Mouse (Mus musculus) left cerebral cortex, adult 11 months (tissue): ENCODE measurements around the gene Nfix.
A peak's percentile ranks its signal among the peaks of the same experiment; 100 is the strongest.

ENCODE experiments used
- DNase-seq: peaks from one replicate; pipeline ENCODE4 v3.0.0; 2022; ENCODE audit warnings: low spot score

Gene Nfix

DNA sequence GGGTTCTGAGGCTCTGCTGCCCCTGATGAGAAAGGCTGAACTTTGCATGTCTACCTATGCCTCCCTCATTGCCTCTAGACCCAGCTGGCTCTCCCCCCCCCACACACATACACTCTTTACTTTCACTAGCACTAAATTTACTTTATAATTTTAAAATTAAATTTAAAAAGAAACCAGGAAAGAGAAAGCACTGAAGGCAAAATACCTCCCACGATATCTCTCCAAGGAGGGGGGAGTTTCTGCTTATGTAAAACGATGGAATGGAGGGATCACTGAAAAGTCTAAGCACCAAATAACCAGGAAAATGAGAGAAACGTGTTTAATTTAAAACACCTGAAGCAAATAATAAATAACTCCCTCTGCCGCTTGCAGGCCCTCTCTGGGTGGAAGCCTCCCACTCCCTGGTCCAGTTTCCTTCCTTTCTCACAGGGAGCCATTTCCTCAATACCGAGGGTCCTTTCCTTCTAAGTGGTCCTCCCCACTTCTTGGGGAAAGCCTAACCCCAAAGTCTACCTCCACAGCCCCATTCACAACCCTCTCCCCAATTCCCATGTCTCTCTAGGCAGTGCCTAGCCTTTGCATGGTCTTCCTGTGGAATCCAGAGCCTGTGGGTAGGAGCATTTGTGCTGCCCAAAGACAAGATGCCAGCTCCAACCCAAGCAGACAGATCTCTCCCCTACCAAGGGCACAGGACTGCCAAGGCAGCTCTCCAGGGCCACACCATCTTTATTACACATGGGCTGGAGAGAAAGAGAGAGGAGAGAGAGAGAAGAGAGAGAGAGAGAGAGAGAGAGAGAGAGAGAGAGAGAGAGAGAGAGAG, 18.2 kb downstream of the Nfix start:
- DNase-seq = no peak

DNA sequence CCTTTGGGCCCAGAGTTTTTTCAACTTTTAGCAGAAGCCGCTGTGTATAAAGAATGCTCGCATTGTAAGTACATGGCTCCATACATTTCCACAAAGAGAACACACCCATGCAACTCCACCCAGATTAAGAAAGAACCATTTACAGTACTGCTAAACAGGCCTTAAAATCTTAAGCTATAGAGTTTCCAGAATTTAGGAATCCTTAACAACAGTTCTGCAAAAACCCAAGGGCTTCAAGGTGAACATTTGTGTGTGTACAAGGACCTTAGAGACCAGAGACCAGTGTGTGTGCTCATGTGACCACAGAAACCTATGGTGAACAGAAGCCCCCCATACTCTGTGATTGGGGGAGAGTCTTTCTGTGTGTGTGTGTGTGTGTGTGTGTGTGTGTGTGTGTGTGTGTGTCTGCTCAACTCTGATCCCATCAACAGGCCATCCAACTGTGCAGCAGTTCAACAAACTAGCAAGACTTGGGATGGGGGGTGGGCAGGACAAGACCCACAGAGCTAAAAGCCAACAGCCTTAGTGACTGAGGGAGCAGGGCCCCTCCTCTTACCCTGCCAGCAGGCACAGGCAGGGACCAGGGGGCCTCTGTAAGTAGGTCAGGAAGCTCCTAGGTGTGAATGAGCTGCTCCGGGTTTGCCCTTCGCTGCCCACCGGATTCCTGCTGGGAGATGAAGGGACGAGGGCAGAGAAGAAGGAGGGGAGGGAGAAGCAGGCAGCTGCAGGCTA, 19.0 kb downstream of the Nfix start:
- no peak for DNase-seq

DNA sequence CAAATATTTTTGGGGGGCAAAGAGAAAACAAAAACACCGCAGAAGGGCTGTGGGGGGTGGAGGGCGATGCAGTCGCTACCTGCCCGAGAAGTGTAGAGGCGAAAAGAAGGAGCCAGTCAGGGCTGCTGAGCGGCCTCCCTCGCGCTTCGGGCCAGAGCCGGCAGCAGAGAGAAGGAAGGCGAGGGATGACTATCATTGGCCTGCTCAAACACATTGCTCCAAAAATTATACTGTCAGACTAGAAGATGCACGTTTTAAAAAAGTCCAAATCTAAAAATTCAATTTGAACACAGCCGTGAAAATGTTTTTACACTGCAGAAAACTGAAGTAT, 20.0 kb downstream of the Nfix start:
- no peak for DNase-seq

DNA sequence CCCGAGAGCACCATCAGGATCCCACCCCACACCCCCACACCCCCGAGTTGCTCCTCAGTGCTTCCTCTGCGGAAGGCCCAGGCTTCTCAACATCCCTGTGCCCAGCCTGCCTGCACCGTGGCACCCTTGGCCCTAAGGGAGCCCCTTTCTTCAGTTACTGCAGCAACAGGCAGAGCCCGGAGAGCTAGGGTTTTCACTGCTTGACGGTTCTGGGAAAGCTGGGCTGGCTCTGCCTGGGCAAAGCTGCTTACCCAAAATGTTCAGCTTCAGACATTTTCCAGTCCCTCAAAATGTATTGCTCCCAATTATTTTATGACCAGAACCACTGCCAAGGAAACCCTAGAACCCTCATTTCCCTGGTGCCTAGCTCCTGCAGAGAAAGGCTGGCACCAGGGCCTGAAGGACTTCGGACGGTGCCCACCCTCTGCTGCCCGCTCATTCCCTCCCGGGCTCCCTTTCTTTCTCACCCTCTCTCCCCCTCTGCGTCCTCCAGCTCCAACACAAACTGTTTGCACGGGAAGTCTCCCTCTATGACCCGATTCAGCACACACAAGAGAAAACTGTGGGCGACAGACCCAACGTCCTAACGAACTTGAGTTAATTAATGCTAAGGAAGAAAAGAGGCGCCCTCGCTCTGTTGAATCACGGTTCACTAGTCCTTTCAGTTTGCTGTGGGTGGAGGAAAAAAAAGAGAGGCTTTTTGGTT, 20.5 kb downstream of the Nfix start:
- DNase-seq = no peak

DNA sequence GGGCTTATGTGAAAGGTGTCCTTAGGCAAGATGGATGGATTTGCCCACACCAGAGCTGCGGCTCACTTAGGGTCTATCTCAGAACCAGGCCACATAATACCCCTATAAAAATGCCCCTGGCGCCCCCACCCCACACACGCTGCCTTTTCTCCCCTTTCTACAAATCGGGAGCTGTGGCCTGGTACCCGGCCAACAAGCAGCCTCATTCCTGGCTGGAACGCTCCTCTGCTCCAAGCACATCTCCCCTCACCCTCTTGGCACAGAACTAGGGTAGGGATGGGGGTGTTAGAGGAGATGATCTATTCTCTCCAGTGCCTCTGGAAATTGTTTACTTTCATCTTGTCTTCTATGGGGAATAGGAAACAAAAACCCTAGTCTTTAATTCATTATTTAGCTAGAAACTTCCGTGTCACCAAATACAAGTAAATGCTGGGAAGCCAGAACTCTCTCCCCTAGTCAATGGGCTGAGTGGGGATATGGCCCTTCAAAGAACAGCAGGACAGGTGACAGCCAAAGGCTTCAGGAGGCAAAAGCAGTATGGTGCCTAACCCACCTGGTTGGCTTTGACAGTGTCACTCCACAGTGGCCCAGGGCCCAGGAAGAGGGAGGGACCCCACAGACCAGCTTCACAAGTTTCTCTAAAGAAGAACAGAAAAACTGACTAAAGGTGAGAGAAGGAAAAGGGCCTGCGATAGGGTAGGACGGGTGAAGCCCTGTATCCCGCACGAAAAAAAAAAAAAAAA, 21.3 kb downstream of the Nfix start:
- DNase-seq = no peak

DNA sequence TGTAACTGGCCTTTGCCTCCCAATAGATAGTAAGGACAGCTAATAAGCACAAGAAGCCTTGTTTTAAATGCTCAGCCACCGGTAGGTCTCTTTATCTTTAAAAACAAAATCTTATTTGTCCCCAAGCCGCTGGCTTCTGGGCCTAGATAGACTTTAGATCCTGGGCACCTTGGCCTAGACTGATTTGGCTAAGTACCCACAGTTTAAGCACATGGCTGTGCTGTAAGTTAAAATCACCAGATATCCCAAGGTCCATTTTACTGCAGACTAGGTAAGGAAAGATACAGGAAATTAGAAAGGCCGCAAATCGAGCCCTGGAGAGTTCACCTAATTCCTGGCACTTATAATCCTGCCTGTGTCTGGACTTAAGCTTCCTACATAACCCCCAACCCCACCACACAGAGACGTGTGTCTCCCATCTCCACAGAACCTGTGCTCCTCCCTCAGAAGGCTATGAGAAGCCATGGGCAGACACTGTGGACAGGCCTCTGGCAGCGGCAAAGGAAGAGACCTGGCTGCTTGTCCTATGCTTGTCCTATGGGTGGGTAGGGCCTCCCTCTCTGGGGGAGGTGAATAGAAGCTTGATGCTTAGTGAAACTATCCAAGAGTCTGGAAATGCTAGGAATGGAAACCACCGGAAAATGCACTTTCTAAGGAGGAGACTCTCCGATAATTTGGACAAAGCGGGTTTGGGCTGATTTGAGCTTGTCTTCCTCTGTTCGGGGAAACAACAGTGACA, 22.1 kb downstream of the Nfix start:
- DNase-seq = no peak

DNA sequence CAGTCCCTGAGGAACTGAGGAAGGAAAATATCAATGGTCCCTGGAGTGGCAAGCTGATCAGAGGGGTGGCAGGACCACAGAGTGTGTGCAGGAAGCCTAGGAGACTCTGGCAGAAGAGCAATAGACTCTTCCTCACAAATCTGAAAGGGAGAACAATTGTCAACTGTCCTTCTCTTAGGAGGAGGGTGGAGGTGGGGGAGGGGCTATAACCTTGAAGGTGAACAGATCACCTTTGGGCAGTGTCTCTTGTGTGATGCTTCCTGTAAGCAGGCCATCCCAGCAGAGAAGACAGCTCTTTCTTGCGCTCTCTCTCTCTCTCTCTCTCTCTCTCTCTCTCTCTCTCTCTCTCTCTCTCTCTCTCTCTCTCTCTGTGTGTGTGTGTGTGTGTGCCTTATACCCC, 23.6 kb downstream of the Nfix start:
- no peak for DNase-seq

DNA sequence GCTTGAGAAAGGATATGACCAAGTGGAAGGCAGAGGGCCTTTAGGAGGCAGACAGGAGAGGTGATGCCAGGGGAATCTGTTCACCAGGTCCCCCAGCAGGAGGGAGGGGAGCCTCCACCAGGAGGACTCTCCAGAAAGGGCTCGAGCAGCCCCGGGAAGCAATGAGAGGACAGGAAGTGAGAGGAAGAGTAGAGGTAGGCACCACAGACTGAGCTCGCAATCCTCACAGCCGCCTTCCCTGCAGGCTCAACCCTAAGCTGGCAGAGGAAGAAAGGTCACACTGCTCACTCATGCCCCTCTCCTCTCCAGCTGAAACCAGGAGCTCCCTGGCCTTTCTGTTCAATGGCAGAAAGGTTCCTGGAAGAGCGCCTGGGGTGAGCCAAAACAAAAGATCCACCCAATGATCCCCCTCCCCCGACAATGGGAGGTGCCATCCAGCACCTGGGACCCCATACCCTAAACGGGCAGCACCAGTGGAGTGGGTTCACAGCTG, 24.5 kb downstream of the Nfix start:
- no peak for DNase-seq

DNA sequence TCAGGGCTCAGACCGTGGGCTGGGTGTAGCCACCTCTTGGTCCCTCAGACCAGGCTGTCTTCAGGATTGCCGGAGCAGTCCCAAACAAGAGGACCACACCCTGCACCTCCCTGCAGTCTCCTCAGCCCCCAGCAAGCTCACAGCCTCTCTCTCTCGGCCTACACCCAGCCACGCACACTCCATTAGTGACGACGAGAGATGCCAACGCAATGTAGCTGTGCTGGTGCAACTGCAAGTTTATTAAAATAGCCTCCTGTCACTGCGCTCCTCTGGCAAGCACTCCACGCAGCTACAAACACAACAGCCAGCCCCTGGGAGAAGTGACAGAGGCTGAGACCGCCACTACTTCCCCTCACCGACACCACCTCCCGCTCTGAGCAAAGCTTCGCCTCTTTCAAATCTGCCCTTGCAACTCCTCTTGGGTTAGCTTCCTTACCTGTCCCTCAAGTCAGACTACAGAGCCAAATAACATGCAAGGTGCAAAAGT, 25.0 kb downstream of the Nfix start:
- DNase-seq = no peak

DNA sequence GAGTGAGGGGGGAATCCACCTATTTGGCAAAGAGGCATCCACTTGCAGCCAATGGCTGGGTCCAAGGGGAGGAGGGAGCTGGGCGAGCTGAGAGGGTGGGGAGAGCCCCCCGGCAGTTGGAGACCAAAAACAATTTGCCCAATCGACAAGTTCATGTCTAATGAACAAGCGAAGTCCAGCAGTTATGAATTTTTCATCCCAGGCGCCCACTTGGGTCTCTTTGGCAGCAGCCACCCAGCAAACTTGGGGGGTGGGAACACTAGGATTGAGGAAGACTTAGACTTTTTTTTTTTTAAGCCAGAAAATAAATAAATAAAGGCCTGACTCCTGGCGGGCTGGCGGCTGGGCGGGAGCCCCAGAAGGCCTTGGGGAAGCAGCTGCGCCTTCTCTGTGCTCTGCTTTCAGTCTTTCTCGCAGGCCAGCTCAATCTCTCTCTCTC, 25.7 kb downstream of the Nfix start:
- DNase-seq = no peak

DNA sequence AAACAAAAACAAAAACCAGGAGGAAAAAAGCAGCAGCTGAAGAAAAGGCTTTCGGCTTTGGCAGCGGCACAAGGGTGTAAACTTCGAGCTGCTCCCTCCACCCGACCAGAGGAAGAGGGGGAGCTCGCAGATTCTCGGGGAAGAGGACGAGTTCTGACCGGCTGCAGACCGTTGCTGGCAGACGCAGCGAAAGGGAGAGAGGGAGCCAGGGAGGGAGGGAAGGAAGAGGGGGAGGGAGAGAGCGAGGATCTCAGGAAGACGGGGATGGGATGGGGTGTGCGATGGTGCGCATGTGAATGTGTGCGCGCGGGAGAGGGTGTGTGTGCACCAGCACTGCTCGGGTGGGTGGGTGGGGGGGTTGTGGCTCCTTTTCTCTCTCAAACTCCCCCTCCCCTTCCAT, 26.3 kb downstream of the Nfix start:
- DNase-seq = peak; percentile 67

DNA sequence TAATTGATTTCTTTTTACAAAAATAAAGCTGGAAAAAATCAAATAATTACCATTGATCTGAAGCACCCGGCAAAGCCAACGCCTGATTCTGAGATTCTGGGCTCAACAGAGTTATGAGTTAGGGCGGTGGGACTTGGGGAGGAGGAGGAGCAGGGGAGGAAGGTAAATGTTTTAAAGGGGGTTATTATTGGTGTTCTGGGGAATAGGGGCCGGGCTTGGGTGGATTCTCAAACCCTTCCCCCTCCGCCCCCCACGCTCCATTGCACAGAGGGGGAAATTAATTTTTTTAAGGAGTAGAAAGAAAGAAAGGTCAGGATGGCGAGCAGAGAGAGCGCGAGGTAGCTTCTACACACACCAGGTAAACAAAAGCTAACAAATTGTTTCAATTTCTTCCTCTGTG, 26.8 kb downstream of the Nfix start:
- no peak for DNase-seq

DNA sequence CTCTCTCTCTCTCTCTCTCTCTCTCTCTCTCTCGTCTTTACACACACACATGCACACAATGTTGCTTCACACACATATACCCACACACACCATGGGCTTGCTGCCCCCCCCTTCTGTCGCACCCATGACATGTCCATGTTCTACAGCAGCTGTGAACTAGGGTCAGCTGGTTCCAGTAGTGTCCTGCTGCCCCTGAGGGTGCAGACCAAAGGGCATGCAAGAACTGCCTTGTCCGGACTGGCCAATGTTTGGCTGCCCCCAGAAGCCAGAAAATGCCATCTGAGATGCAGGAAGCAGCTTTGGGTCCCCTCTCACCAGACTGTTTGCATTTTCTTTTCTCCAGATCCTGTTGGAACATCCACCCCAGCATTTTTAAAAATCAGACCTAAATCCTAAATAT, 27.5 kb downstream of the Nfix start:
- no peak for DNase-seq

DNA sequence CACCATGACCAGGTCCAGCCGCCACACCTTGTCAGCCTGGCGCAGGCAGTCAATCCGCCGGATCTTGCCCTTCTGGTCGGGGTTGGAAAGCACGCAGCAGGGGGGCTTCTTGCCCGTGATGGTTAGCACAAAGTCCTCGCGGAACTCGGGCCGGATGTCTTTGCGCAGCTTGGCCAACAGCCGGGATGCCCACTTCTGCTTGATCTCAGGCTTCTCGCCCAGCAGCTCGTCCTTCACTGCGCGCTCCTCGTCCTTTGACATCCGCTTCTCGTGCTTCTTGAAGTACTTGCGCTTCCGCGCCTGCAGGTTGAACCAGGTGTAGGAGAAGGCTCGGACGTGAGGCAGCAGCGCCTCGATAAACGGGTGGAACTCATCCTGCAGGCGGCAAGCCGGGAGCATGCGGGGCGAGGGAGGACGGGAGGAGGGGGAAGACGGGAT, 28.2 kb downstream of the Nfix start:
- DNase-seq = no peak

DNA sequence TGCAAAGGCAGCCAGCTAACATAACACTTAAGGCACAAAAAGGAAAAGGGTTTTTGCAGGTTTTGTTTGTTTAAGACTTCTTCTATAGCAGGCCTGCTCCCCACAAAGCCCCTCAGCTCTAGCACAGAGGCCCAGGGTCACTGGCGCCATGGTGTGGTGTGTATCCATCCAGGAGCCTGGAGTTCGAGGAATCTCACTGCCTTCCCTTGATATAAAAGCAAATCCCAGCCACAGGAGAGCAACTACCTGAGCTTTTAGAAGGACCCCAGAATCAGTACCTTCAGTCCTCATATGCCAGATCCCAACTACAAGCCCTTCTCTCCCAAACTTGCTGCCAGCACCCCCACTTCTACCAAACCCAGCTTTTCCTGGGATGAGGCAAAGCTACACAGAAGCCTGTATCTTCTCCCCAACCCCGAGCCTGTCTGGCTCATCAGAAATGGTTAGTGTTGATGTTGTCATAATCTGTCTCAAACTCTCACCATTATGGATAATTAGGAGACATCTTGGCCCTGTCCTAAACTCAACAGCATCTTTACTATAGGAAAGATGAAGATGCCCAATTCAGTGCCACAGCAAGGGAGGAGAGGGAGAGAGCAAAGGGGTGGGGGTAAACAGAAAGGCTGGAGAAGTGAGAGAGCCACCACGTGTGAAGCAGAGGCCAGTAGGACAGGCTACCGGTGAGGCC, 29.0 kb downstream of the Nfix start:
- no peak for DNase-seq

DNA sequence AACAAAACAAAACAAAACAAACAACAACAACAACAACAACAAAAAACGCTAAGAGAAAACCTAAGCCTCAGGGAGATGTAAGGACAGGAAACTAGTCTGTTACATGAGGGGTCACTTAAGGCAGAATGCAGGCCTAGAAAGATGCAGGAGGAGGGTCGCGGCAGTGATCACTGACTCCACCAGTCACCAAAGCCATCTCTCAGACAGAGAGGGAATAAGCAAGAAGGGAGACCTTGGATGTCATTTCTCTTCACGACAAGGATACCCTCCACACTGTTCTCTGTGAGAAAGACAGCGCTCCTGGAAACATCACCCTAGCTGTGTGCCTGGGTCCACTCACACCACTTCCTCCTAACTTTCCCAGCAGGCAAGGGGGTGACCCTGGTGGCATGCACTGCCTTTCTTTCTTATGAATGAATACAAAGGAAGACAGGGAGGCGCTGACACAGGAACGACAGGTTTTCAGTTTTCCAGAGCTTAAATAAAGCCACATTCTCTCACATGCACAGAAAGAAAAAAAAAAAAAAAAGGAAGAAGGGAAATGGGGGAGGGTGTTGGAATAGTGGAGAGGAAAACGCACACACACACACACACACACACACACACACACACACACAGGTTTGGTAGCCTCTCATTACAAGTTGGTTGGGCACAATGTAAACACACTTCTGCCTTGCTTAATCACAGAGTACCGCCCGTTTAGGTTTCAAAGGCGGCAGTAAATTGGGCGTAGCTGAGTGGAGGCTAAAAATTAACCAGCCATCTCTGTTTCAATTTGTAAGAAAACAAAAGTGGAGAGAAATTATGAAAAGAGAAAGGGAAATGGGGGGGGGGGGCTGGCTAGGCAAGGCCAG, 29.8 kb downstream of the Nfix start:
- DNase-seq = no peak

DNA sequence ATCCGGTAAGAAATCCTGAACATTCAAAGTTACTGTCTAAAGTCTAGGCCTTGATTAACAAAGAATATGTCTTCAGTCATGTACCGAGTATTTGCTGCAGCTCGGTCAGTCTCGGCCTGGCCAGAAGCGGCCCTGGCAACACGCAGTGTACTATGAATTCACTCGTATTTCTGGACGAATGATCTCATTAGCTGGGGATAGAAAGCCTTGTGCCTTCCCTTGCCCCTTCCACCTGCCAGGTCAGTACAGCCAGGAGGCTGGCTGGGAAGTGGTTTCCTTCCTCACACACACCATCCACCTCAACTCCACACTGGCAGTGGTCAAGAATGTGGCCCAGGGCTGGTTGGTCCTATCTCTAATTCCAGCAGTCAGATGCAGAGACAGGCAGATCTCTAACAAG, 30.8 kb downstream of the Nfix start:
- no peak for DNase-seq

DNA sequence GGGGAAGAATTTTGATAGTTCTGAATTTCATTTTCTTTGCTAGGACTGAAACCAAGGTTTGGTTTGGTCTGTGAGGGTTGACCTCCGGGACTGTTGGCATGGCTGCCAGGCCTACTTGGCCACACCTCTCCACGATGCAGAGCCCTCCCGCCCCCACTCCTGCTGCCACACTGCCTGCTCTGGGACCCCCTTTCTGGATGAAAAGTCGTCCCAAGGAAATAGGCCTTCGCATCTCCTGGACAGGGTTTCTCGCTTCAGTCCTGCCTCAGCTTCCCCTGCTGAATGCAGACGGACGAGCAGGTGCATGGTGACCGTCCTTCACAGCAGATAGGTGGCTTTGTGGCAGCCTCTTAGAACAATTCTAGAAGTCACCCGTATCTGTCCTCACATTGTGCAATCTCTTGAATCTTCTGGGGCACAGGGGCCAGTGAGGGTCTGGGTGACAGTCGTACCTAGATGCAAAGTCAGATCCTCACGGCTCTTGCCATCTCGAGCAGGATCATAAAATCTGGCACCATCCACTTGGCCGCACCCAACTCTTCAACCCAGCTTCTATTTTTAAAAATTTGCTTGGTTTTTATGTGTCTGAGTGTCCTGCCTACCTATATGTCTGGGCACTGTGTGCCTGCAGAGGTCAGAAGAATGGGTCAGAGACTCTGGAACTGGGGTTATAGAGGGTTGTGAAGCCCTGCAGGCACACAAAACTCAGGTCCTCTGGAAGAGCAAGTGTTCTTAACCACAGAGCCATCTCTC, 31.6 kb downstream of the Nfix start:
- DNase-seq = no peak

DNA sequence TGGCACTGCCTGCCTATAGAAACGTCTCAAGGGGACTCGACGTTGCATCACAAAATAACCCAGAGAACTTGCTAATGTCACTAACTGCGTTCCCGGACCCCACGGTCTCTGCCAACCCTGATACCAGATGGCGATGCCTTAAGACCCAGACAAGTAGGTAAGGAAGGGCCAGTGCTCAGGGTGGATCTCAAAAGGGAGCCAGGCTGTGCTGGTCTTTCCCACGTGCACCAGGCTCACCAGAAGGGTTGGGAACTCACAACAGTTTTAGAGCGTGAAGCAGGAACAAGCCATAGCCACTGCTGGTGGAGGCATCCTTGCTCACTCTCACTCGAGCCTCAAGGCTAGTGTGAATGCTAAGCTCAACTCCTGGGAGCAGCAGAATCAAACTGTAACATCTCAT, 32.9 kb downstream of the Nfix start:
- no peak for DNase-seq
